Mouse (Mus musculus) embryo, embryonic 9.5 days (tissue): ENCODE results near the gene Naaladl1.

Experiments used
- DNase-seq: peaks from one replicate; pipeline ENCODE4 v3.0.0-alpha.2; 2017; ENCODE audit errors: extremely low spot score

Gene Naaladl1

GRCm38 (mm10) chr19:6084478-6085248 is 20.9 kb upstream of the Naaladl1 start, which contains the start of the genes Zfpl1 and Cdca5:
Gene Zfpl1 (minus strand): TSS chr19:6084956.
Gene Cdca5 (plus strand): TSS chr19:6084983.
- DNase-seq, result peak; percentile 97

DNA sequence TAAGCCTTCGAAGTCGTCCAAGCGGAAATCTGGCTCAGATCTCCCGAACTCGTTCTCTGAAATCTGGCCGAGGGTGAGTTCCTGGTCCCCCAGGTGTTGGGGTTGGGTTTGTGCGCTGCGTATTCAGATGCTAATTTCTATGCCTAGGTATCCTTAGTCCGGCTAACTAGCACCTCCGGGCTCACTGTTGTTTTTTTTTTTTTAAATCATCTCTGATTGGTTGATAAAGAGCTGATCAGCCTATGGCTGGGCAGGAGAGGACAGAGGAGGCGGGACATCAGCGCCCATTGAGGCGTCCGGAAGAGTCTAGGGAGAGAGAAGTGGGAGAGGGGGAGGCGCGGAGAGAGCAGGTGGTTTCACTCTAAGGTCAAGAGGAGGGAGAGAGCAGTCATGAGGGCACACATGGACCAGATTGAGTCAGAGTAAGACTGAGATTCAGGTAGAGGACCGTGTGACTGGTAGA is 20.1 kb upstream of the Naaladl1 start:
- peak; percentile 76 for DNase-seq

- no peak for DNase-seq
Measured at GRCm38 (mm10) chr19:6088841-6089240, 16.7 kb upstream of the Naaladl1 start.

- no peak for DNase-seq
Measured at GRCm38 (mm10) chr19:6094119-6094518, 11.5 kb upstream of the Naaladl1 start, which contains the start of gene AC131692.1. Gene AC131692.1 (plus strand): TSS chr19:6094419.

- no peak for DNase-seq
Measured at GRCm38 (mm10) chr19:6097847-6098246, 7.7 kb upstream of the Naaladl1 start.

DNA sequence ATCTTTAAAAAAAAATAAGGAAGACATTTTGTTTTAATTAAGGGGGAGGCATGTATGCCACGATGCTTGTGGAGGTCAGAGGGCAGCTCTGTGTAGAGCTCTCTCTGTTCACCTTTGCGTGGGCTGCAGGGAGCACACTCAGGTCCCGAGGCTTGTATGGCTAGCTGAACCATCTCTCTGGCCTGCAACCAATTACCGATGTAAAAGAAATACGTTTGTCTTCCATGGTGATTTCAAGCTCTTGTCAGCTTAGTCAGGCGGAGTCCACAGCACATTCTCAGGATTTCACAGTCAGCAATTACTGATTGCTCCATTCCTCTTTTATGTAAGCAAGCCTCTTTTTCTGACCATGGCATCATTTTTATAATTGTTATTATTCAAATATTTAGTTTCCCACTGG is 4.4 kb upstream of the Naaladl1 start:
- no peak for DNase-seq

DNA sequence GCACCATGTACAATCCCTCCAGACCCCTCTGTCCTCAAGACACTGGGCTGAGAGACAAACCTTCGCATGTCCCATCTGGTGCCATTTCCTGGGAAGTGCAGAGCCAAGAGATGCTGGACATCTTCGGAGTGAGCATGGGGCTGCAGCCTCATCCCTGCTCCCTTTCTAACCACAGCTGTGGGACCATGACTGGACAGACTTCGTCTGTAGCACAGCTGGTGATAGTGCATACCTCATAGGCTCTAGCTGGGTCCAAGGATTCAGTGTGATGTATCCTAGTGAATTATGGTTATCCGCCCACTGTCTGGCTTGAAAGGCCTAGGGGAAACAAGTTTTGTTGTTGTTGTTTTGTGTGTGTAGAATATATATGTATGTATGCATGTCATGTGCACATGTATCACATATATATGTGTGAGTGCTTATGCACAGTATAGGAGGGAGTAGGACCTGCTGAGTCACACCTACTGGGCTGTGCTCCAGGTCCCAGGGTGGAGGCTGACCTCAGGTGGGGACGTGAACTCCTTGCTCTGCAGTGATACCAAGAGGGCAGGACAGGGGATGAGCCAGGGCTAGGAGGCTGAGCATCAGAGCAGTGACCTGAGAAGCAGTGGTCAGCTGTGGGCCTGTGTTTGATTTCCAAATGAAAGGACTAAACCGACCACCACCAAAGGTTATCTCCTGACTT is 3.3 kb upstream of the Naaladl1 start:
- no peak for DNase-seq

DNA sequence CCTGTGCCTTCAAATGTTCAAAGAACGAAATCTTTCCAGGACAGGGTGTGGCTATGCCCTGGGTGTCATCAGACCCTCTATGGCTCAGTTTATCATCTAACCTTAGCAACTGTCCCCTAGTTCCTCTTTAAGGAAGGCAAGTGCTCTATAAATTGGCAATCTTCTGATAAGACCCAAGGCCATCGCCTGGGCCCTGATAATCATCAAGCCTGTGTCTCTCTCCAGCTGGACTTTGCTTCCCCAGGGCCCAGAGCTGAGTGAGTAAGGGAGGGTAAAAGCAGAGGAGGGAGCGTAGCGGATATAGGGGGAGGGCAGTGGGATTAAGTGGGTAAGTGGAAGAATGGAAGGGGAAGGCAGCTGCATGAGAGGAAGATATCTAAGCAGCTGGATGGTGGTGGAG is 1.1 kb upstream of the Naaladl1 start:
- DNase-seq, result no peak

DNA sequence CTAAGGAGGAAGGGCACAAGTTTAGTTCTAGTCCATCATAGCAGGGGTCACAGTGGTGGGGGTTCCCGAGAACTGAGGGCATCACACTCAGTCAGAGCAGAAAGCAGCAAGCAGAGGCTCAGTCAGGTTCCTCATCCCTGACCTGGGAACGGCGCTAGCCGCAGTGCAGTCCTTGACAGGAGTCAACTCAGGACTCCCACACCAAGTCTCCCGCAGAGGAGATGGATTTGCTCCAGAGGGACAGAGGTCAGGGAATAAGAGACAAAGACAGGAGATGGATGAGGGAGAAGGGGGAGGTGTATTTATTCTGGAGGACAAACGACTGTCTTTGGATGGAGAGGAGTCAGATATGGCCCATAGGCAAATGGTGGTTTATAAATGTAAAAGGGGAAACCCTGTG is 7.5 kb downstream of the Naaladl1 start:
- no peak for DNase-seq

DNA sequence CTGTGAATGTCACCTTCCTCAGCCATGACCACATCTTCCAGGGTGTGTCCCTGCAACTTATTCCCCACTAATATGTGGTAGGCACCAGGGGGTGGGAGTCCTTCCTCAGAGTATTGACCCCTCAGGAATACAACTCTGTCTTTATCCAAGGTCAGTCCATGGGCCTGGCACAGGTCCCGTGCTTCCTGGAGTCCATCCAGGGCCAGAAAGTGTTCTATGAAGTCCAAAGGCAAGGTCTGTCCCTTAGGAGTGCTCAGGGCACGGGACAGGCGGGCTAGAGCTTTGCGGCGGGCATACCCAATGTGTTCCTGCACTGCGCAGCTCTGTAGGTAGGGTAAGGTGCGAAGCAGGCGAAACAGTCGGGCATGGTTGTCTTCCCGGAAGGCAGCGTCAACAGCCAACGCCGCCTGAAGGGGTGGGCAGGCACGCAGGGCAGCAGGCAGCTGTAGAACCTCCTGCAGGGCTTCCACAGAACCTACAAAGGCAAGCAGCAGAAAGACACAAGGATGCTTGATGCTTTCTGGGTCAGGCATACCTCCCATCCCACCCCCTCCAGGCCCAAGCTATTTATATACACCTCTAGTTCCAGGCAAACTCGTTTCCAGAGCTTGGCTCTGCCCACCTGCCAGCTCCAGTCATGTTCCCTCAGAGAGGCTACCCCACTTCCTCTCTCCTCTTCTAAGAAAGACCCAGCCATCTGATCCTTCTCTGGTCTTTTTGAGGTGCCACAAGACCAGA is 10.7 kb downstream of the Naaladl1 start:
- DNase-seq, result no peak

DNA sequence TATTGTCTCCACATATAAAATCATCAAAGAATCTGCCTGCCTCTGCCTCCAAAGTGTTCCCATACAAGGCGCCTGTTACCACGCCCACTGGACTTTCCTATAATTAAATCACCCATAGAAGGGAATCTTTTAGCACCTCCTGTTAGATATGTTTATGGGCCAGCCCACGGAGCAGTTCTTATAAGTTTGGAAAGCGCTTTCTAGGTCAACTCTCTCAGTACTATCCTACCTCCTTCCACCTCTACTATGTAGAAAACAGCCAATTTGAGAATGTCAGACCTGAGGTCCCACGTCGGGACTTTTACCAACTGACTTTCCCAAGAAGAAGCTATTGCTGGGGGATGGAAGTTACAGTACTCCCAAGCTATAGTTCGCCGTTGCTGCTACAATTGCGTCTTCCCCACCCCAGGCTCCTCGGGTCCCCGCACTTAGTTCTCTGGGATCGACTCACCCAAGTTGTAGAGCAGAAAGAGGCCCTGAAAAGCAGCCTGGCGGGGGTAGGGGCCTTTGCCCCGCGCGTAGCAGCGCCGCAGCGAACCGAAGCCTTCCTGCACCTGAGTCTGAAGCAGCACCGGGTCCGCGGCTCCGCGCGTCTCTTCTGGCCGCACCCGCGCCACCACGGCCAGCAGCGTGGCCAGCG is 11.9 kb downstream of the Naaladl1 start:
- DNase-seq, result no peak

DNA sequence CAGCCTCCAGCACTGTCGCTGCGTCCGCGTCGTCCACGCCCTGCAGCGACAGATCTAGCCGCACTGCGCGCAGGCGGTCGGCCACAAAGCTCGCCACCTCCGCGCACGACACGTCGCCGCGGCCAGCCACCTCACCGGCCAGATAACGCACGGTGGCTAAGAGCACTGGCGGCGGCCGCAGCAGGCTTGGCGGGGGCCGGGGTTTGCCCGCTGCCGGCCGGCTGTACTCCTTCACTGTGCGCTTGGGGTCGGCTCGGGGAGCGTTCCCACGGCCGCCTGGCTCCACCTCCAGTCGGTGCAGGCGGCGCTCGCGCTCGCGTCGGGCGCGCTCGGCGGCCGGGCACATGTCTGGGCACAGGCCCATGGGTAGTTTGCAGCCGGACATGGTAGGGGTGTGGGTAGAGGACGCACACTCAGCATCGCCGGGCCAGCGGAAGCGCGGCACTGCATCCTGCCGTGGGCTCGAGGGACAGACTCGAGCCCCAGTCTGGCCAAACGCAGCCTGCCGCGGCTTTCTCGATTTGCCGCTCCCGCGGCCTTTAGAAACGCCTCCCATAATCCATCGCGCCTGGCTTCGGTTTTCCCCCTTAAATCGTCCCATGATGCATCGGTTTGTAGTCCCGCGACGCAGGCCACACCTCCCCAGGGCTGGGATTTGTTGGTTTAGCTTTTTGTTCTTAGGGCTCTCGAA is 12.5 kb downstream of the Naaladl1 start, which contains the start of gene Sac3d1:
TSS of gene Sac3d1 (minus strand) at position 665 of the 691 bp plus-strand sequence.
- peak; percentile 91 for DNase-seq

- DNase-seq, result no peak
Measured at GRCm38 (mm10) chr19:6118677-6119185, 13.1 kb downstream of the Naaladl1 start.

GRCm38 (mm10) chr19:6121761-6122160 is 16.2 kb downstream of the Naaladl1 start:
- DNase-seq, result no peak

DNA sequence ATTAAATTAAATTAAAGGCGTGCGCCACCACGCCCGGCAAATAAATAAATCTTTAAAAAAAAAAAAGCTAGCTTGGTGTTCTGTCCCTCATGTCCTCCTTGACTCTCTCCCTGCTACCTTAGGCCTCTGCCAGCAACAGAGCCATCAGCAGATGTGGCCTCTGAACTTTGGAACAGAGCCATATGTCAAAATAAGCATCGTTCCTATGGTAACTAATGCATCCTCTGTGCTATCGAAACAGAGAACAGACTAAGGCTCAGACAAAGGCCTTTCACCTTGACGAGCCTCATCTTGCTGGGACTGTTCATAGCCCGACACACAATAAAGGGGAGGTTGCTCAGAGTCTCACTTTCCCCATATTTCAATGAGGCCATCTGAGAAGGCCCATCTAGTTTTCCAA is 17.7 kb downstream of the Naaladl1 start:
- DNase-seq, result peak; percentile 28

GRCm38 (mm10) chr19:6124898-6125297 is 19.3 kb downstream of the Naaladl1 start:
- no peak for DNase-seq

DNA sequence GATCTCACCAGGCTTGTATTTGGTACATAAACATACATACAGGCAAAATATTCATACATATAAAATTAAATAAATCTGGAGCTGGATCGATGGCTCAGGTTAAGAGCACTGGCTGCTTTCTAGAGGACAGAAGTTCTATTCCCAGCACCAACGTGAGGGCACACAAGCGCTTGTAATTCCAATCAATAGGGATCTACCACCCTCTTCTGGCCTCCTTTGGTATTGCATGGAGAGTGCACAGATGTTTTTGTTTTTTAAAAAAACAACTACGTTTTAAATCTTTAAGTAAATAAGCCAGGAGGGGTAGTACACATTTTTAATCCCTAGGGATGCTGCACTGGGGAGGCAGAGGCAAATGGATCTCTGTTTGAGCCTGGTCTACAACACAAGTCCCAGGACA is 20.7 kb downstream of the Naaladl1 start:
- DNase-seq, result peak; percentile 53

DNA sequence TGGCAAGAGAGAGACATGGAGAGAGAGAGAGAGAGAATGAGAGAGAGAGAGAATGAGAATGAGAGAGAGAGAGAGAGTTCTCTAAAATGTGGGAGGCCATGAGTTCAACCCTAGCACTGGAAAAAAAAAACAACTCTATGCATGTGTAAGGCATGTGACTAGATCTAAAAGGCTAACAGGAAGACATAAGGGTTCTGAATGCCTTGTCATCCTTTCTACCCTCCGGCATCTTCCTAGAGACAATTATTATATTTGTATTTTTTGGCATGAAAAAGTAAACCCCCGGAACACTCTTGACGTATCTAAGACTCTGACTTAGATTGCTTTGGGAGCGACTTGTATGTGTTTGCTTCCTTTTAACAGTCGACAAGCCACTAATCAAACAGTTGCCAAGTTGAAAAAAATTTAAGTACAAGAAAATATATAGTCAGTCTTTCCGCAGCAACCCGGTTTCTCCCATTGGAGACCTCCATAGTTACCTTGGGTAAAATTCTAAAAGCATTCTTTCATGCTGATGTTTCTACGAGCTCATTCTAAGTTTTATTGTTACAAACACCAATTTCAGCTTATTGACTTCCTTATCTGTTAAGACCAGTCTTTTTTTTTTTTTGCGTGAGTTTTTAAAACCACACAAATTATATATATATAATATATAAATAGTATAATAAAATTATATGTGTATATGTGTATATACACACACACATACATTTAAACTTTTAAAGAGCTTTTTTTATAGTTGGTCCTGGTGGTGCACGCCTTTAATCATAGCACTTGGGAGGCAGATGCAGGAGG is 21.4 kb downstream of the Naaladl1 start:
- DNase-seq, result no peak

- DNase-seq, result peak; percentile 91
Measured at GRCm38 (mm10) chr19:6127760-6128341, 22.3 kb downstream of the Naaladl1 start, which contains the start of gene Snx15. Gene Snx15 (minus strand): TSS chr19:6128304.
